Comparison of ENCODE assay signal across 13 mouse cellular contexts in the genomic region with DNA sequence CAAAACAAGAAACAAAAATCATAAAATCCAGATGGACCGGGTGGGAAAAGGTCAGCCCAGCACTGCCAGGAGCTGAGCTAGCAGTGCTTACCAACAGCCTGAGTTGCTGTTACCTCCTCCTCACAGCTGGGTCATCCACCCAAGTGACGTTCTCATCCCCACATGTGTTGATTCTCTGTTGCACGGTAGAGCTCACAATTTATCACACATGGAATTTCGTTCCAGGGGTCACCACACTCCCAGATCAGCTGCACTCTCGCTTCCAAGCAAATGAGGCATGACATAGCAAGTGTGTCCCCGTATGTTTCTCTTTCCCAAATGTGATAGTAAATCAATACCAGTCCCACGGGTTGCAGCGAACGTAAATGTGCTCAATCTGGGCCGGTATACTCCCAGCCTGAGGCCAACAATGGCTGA.
DNase-seq lines count a peak whose midpoint lies in the region; ATAC-seq lines count a peak whose summit lies in the region.
"Had no signal": no experiment of that assay in that cellular context is flagged by ENCODE, and none has a peak within 500 bp of the region (broad histone marks: within the 10 kb centered on the region; RNA-seq: fewer than 3 reads in every experiment).

No protein-coding gene starts in this region.

- no peak overlapping the region for H3K27ac ChIP-seq in embryonic facial prominence, embryonic 14.5 days (replicated peaks; ENCODE audit: low read depth, low read length)
- no peak overlapping the region for H3K27ac ChIP-seq in limb, embryonic 12.5 days
- H3K27ac ChIP-seq: heart, embryonic 15.5 days had no signal

- 23% methylated on average over 10 of the region's 10 CpGs for WGBS in embryonic facial prominence, embryonic 14.5 days
- 9% methylated on average over 10 of the region's 10 CpGs for WGBS in limb, embryonic 12.5 days

- H3K4me2 ChIP-seq in embryonic facial prominence, embryonic 14.5 days (ENCODE audit: low read depth, low read length) = no peak overlapping the region
- H3K4me2 ChIP-seq in limb, embryonic 12.5 days = no peak overlapping the region; the same call in 1 of the 2 replicates
- H3K4me2 ChIP-seq: heart, embryonic 15.5 days had no signal

- H3K9me3 ChIP-seq in embryonic facial prominence, embryonic 14.5 days (ENCODE audit: control insufficient read depth, low read length) = no peaks in the 10 kb centered on the region
- H3K9me3 ChIP-seq in limb, embryonic 12.5 days = no peaks in the 10 kb centered on the region
- H3K9me3 ChIP-seq: heart, embryonic 15.5 days had no signal

- H3K9ac ChIP-seq in embryonic facial prominence, embryonic 14.5 days (ENCODE audit: low read depth, low read length) = no peak overlapping the region
- H3K9ac ChIP-seq in limb, embryonic 12.5 days (replicated peaks) = no peak overlapping the region
- H3K9ac ChIP-seq: heart, embryonic 15.5 days had no signal

- no peaks in the 10 kb centered on the region for H3K36me3 ChIP-seq in embryonic facial prominence, embryonic 14.5 days (ENCODE audit: control insufficient read depth, insufficient read depth, low read length)
- H3K36me3 ChIP-seq in limb, embryonic 12.5 days = no peaks in the 10 kb centered on the region
- H3K36me3 ChIP-seq: heart, embryonic 15.5 days had no signal

- peaks cover 4% of the 10 kb centered on the region; the same call in 1 of the 2 replicates for H3K4me1 ChIP-seq in embryonic facial prominence, embryonic 14.5 days (ENCODE audit: control insufficient read depth, insufficient read depth, low read length)
- peaks cover 34% of the 10 kb centered on the region for H3K4me1 ChIP-seq in limb, embryonic 12.5 days (replicated peaks)
- H3K4me1 ChIP-seq: heart, embryonic 15.5 days had no signal

- no peak overlapping the region for H3K4me3 ChIP-seq in embryonic facial prominence, embryonic 14.5 days (ENCODE audit: low read depth, low read length)
- H3K4me3 ChIP-seq in limb, embryonic 12.5 days (replicated peaks) = no peak overlapping the region
- H3K4me3 ChIP-seq: heart, embryonic 15.5 days had no signal

- peak; percentile 4 for DNase-seq in ovary, postnatal 14 days (ENCODE audit: low spot score)
- no peak for DNase-seq in ovary, postnatal 10 days (ENCODE audit: low spot score)
- peak; percentile 58 for DNase-seq in embryonic facial prominence, embryonic 14.5 days (ENCODE audit: low spot score)
- no peak for DNase-seq in layer of hippocampus, postnatal 10 days (ENCODE audit: low spot score in 2 of 2)
- DNase-seq in thymus, postnatal 4 days = no peak
- DNase-seq: cerebellum, adult 9-10 months; thymus, adult 18-20 months had no signal

- no peaks in the 10 kb centered on the region for H3K27me3 ChIP-seq in embryonic facial prominence, embryonic 14.5 days (replicated peaks; ENCODE audit: control insufficient read depth, insufficient read depth, low read length)
- no peaks in the 10 kb centered on the region for H3K27me3 ChIP-seq in limb, embryonic 12.5 days
- H3K27me3 ChIP-seq: heart, embryonic 15.5 days had no signal

- ATAC-seq in embryonic facial prominence, embryonic 14.5 days (ENCODE audit: low read depth) = no peak; the same call in 1 of the 2 replicates
- peak; percentile 56; the same call in 1 of the 2 replicates for ATAC-seq in limb, embryonic 12.5 days (ENCODE audit: insufficient number of reproducible peaks, insufficient read depth, low FRiP score, low TSS enrichment, low read depth)
- no peak for ATAC-seq in frontal cortex, adult (ENCODE audit: low TSS enrichment)
- ATAC-seq: intestine, postnatal 0 days; lung, postnatal 0 days; midbrain, embryonic 16.5 days had no signal

Comparison
In these comparisons a context has a peak if more than half of its experiments do, and no peak if none do; other contexts are left out.
1. DNase-seq: peak in ovary, postnatal 14 days (single experiment) and embryonic facial prominence, embryonic 14.5 days (single experiment); none in ovary, postnatal 10 days (single experiment), layer of hippocampus, postnatal 10 days (0 of 2) and thymus, postnatal 4 days (single experiment).